24 mouse cellular contexts compared by ENCODE assay signal in genomic region chr4:34639745-34640364, GRCm38 (mm10). TPM values are rescaled to one million over a fixed set of nuclear protein-coding genes. Genes with fewer than 3 reads are reported as not detected.
A peak's percentile ranks its signal among the peaks of the same experiment; 100 is the strongest.
DNase-seq lines count a peak whose midpoint lies in the region; ATAC-seq and TF ChIP-seq lines count a peak whose summit lies in the region.
"Had no signal": no experiment of that assay in that cellular context is flagged by ENCODE, and none has a peak within 500 bp of the region (broad histone marks: within the 10 kb centered on the region; RNA-seq: fewer than 3 reads in every experiment).

No protein-coding gene starts in this region.

- no peaks in the 10 kb centered on the region for H3K27me3 ChIP-seq in kidney, postnatal 0 days (ENCODE audit: insufficient read depth, low read length)
- H3K27me3 ChIP-seq in limb, embryonic 10.5 days (ENCODE audit: low read depth, poor library complexity, severe bottlenecking) = no peaks in the 10 kb centered on the region
- H3K27me3 ChIP-seq: embryonic facial prominence, embryonic 13.5 days; heart, embryonic 13.5 days; hindbrain, embryonic 12.5 days had no signal

- ATAC-seq in kidney, postnatal 0 days (replicated peaks; ENCODE audit: low FRiP score, low read depth) = no peak
- ATAC-seq: forebrain, embryonic 14.5 days; hindbrain, embryonic 16.5 days; inflammation-experienced regulatory T-cells, adult 6 months; intestine, postnatal 0 days had no signal

- peaks cover 18% of the 10 kb centered on the region; the same call in 1 of the 2 replicates for H3K36me3 ChIP-seq in kidney, postnatal 0 days (ENCODE audit: insufficient read depth, low read length)
- H3K36me3 ChIP-seq in limb, embryonic 10.5 days = peaks cover 33% of the 10 kb centered on the region

- H3K9me3 ChIP-seq in kidney, postnatal 0 days (replicated peaks; ENCODE audit: low read length) = no peaks in the 10 kb centered on the region
- no peaks in the 10 kb centered on the region for H3K9me3 ChIP-seq in limb, embryonic 10.5 days (replicated peaks)
- H3K9me3 ChIP-seq: embryonic facial prominence, embryonic 13.5 days; forebrain, embryonic 10.5 days; heart, embryonic 13.5 days; hindbrain, embryonic 12.5 days had no signal

- no peaks in the 10 kb centered on the region for H3K4me1 ChIP-seq in kidney, postnatal 0 days (replicated peaks; ENCODE audit: insufficient read depth, low read length)
- H3K4me1 ChIP-seq in limb, embryonic 10.5 days = no peaks in the 10 kb centered on the region
- H3K4me1 ChIP-seq: embryonic facial prominence, embryonic 13.5 days; forebrain, embryonic 10.5 days; heart, embryonic 13.5 days; hindbrain, embryonic 12.5 days had no signal

- H3K27ac ChIP-seq in kidney, postnatal 0 days = no peak overlapping the region
- H3K27ac ChIP-seq in limb, embryonic 10.5 days = 0 out of 2 replicates have a peak overlapping the region, but pooled peaks have one; percentile 2
- H3K27ac ChIP-seq: embryonic facial prominence, embryonic 13.5 days; forebrain, embryonic 10.5 days; heart, adult 2 months; heart, embryonic 13.5 days; hindbrain, embryonic 12.5 days had no signal

- H3K9ac ChIP-seq in kidney, postnatal 0 days (ENCODE audit: low read depth, low read length) = no peak overlapping the region
- H3K9ac ChIP-seq: embryonic facial prominence, embryonic 13.5 days; heart, embryonic 13.5 days; hindbrain, embryonic 12.5 days had no signal

- DNase-seq in heart, adult 11 months = peak; percentile 57
- no peak for DNase-seq in heart, postnatal 4 days
- peak; percentile 10 for DNase-seq in kidney, postnatal 0 days (ENCODE audit: low spot score)
- no peak for DNase-seq in kidney, postnatal 10 days
- DNase-seq in limb, embryonic 10.5 days (ENCODE audit: low spot score) = no peak
- DNase-seq in mesoderm, embryonic 11.5 days (ENCODE audit: low read depth, low spot score) = peak; percentile 1
- no peak for DNase-seq in right cerebral cortex, postnatal 4 days
- no peak for DNase-seq in MN1 (ENCODE audit: low spot score)
- DNase-seq: adrenal gland, postnatal 10 days; cerebellum, adult 11 months; cerebellum, adult 8-10 months; cerebellum, postnatal 14 days; gastrocnemius, postnatal 36 days; heart, adult 2 months; heart, postnatal 36 days had no signal

- no peak overlapping the region for H3K4me2 ChIP-seq in kidney, postnatal 0 days (ENCODE audit: low read length)
- H3K4me2 ChIP-seq: embryonic facial prominence, embryonic 13.5 days; heart, embryonic 13.5 days; hindbrain, embryonic 12.5 days had no signal

- no peak for TF ChIP-seq CTCF in kidney, postnatal 0 days (IDR thresholded peaks at IDR 0.05; ENCODE audit: low read depth)

- WGBS in kidney, postnatal 0 days = 53% methylated on average over 5 of the region's 5 CpGs
- WGBS in limb, embryonic 10.5 days = 76% methylated on average over 5 of the region's 5 CpGs

- H3K4me3 ChIP-seq in kidney, postnatal 0 days (replicated peaks; ENCODE audit: low read depth, low read length) = no peak overlapping the region
- H3K4me3 ChIP-seq in limb, embryonic 10.5 days = no peak overlapping the region
- H3K4me3 ChIP-seq: embryonic facial prominence, embryonic 13.5 days; erythroblast, embryonic 14.5 days; forebrain, embryonic 10.5 days; heart, adult 2 months; heart, embryonic 13.5 days; hindbrain, embryonic 12.5 days had no signal

RNA-seq across cellular contexts. Expression of gene Rars2, which starts 25.1 kb away (rescaled TPM):
- 10 to 100 TPM; 30.1 to 33.6 TPM for total RNA-seq in heart, postnatal 4 days (2021)
- 59.6 and 67.4 TPM in 2 replicates for polyA plus RNA-seq in kidney, postnatal 0 days (2015; fragmentation: Nextera tagmentation; extraction: Ambion mirVana)
- polyA plus RNA-seq in limb, embryonic 10.5 days (2016; fragmentation: Nextera tagmentation; extraction: Ambion mirVana) = 66.5 and 66.6 TPM in 2 replicates

RNA-seq across cellular contexts. Expression of gene Orc3, which starts 25.1 kb away (rescaled TPM):
- total RNA-seq in heart, postnatal 4 days (2021) = 10 to 100 TPM; 47.8 to 52.3 TPM
- 64.1 and 67.0 TPM in 2 replicates for polyA plus RNA-seq in kidney, postnatal 0 days (2015; fragmentation: Nextera tagmentation; extraction: Ambion mirVana)
- 86.0 and 106 TPM in 2 replicates for polyA plus RNA-seq in limb, embryonic 10.5 days (2016; fragmentation: Nextera tagmentation; extraction: Ambion mirVana)

RNA-seq across cellular contexts. Expression of gene Slc35a1, which starts 47.4 kb away (rescaled TPM):
- 10 to 100 TPM; 23.3 to 23.5 TPM for total RNA-seq in heart, postnatal 4 days (2021)
- 34.7 and 40.6 TPM in 2 replicates for polyA plus RNA-seq in kidney, postnatal 0 days (2015; fragmentation: Nextera tagmentation; extraction: Ambion mirVana)
- 57.5 and 58.1 TPM in 2 replicates for polyA plus RNA-seq in limb, embryonic 10.5 days (2016; fragmentation: Nextera tagmentation; extraction: Ambion mirVana)

Comparison
In these comparisons a context has a peak if more than half of its experiments do, and no peak if none do; other contexts are left out.
1. DNase-seq: peak in heart, adult 11 months (single experiment), kidney, postnatal 0 days (single experiment) and mesoderm, embryonic 11.5 days (single experiment); none in heart, postnatal 4 days (single experiment), kidney, postnatal 10 days (single experiment), limb, embryonic 10.5 days (single experiment), right cerebral cortex, postnatal 4 days (single experiment) and MN1 (single experiment).